Mouse (Mus musculus): ENCODE measurements around the gene Akap1. TPM values are rescaled to one million over a fixed set of nuclear protein-coding genes. Genes with fewer than 3 reads are reported as not detected.

Akap1 gene
- total and polyA plus RNA-seq, 2 experiments: 37.7 to 81.5 TPM

DNA sequence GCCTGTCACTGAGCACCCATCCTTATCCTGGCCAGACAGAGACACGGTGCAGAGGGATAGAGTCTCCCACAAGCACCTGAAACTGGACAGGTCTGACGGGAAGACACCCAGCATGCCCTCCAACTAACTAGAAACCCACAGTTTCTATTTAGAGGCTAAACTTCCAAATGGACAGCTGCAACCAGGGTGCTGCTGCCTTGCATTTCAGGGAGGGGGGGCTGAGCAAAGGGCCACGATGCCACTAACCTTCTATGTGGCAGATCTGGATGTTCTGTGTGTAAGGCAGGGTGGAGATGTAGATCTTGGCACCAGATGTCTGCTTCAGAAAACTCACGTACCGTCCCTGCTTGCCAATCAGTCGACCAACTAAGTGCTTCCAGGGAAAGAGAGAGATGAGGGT lies 25.0 kb downstream of the Akap1 start:
- no peak overlapping the region for H3K27ac ChIP-seq (replicated peaks; ENCODE audit: insufficient read depth, low read depth, low read length)
- H3K4me3 ChIP-seq (ENCODE audit: insufficient read depth, low read depth, low read length): no peak overlapping the region
- peaks cover 37% of the 10 kb centered on the region for H3K36me3 ChIP-seq (ENCODE audit: control insufficient read depth, insufficient read depth, low read length)
- no peak for DNase-seq (ENCODE audit: extremely low read depth, low read depth, low spot score)
- peaks cover 10% of the 10 kb centered on the region for H3K4me1 ChIP-seq (ENCODE audit: control insufficient read depth, insufficient read depth, low read length)
- WGBS: 80% methylated on average over 6 of the region's 6 CpGs
- no peak overlapping the region for H3K9ac ChIP-seq (ENCODE audit: low read depth, low read length)
- H3K79me2 ChIP-seq (ENCODE audit: control insufficient read depth, insufficient read depth, low read length): 0 out of 2 replicates have a peak, but pooled peaks cover 7% of the 10 kb centered on the region
- no peaks in the 10 kb centered on the region for H3K27me3 ChIP-seq (ENCODE audit: control insufficient read depth, insufficient read depth, low read length)
- no peak for TF ChIP-seq POLR2A (IDR thresholded peaks at IDR 0.05; ENCODE audit: extremely low read depth, insufficient read depth, low read length)
- no peak for TF ChIP-seq CTCF (IDR thresholded peaks at IDR 0.05; ENCODE audit: low read depth, low read length)

DNA sequence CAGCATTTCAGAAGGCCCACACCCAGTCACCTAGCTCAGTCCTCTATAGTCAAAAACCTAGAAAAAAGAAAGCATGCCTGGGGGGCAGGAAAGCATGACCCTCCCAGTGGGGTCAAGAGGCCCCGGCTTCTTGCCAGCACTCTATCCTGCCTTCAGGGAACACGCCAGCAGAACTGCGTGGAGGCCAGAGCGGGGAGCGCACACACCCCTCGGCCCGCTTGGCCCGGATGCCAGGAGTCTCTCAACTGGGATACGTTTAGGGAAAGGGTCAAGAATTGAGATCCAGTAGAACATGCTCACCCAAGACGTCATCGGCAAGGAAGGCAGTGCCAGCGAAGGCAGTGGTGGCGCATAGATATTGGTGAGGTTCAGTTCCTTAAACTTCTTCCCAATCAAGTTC lies 25.8 kb downstream of the Akap1 start:
- 90% methylated on average over 13 of the region's 13 CpGs for whole genome bisulfite sequencing
- no peak for DNase-seq (ENCODE audit: extremely low read depth, low read depth, low spot score)
- peaks cover 40% of the 10 kb centered on the region for H3K36me3 ChIP-seq (ENCODE audit: control insufficient read depth, insufficient read depth, low read length)
- H3K4me3 ChIP-seq (ENCODE audit: insufficient read depth, low read depth, low read length): no peak overlapping the region
- no peak for TF ChIP-seq CTCF (IDR thresholded peaks at IDR 0.05; ENCODE audit: low read depth, low read length)
- no peak overlapping the region for H3K9ac ChIP-seq (ENCODE audit: low read depth, low read length)
- 0 out of 2 replicates have a peak, but pooled peaks cover 7% of the 10 kb centered on the region for H3K79me2 ChIP-seq (ENCODE audit: control insufficient read depth, insufficient read depth, low read length)
- H3K27ac ChIP-seq (replicated peaks; ENCODE audit: insufficient read depth, low read depth, low read length): no peak overlapping the region
- H3K27me3 ChIP-seq (ENCODE audit: control insufficient read depth, insufficient read depth, low read length): no peaks in the 10 kb centered on the region
- peaks cover 10% of the 10 kb centered on the region for H3K4me1 ChIP-seq (ENCODE audit: control insufficient read depth, insufficient read depth, low read length)

DNA sequence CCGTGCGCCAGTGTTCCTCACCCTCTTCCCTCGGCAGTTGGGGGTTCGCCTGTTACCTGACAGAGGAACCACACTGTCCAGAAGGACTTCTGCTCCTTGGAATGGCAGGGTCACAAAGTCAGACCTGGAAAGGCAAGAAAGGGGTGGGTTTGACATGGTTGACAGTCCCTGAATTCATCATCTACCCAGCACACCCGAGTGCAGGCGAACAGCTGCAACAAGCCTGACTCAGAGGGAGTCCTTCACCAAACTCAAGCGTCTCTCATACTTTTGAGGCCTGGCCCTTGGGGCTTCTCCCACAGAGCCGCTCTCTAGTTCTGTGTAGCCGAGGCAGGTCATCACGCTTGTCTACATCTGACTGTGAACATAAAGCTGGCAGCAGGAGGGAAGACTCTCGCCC lies 29.8 kb downstream of the Akap1 start:
- no peak overlapping the region for H3K27ac ChIP-seq (replicated peaks; ENCODE audit: insufficient read depth, low read depth, low read length)
- 96% methylated on average over 11 of the region's 11 CpGs for WGBS
- H3K36me3 ChIP-seq (ENCODE audit: control insufficient read depth, insufficient read depth, low read length): peaks cover 51% of the 10 kb centered on the region
- 0 out of 2 replicates have a peak, but pooled peaks cover 6% of the 10 kb centered on the region for H3K79me2 ChIP-seq (ENCODE audit: control insufficient read depth, insufficient read depth, low read length)
- H3K4me1 ChIP-seq (ENCODE audit: control insufficient read depth, insufficient read depth, low read length): no peaks in the 10 kb centered on the region; the same call in 1 of the 2 replicates
- DNase-seq (ENCODE audit: extremely low read depth, low read depth, low spot score): no peak
- no peak for TF ChIP-seq POLR2A (IDR thresholded peaks at IDR 0.05; ENCODE audit: extremely low read depth, insufficient read depth, low read length)
- TF ChIP-seq CTCF (IDR thresholded peaks at IDR 0.05; ENCODE audit: low read depth, low read length): no peak
- no peak overlapping the region for H3K9ac ChIP-seq (ENCODE audit: low read depth, low read length)
- H3K4me3 ChIP-seq (ENCODE audit: insufficient read depth, low read depth, low read length): no peak overlapping the region
- H3K27me3 ChIP-seq (ENCODE audit: control insufficient read depth, insufficient read depth, low read length): no peaks in the 10 kb centered on the region

DNA sequence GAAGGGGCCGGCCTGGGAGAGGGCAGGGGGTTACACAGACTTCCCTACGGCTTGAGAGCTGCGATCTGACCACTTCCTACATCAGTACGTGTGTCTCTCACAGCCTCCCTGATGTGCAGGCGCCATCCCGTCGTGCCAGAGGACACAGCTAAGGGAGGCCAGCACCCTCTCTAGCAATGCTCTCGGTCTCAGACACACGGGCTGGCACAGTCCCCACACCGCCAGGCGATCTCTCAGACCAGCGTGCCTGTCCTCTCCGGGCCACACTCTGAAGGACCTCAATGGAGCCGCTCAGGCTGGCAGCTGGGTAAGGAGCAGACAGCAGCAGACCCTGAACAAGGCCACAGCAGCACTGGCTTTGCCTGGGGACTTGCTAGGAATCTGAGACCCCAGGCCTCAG lies 30.3 kb downstream of the Akap1 start:
- no peak for DNase-seq (ENCODE audit: extremely low read depth, low read depth, low spot score)
- TF ChIP-seq POLR2A (IDR thresholded peaks at IDR 0.05; ENCODE audit: extremely low read depth, insufficient read depth, low read length) (no peak), CTCF (IDR thresholded peaks at IDR 0.05; ENCODE audit: low read depth, low read length) (no peak)
- no peaks in the 10 kb centered on the region for H3K27me3 ChIP-seq (ENCODE audit: control insufficient read depth, insufficient read depth, low read length)
- no peak overlapping the region for H3K27ac ChIP-seq (replicated peaks; ENCODE audit: insufficient read depth, low read depth, low read length)
- H3K4me1 ChIP-seq (ENCODE audit: control insufficient read depth, insufficient read depth, low read length): no peaks in the 10 kb centered on the region
- WGBS: 74% methylated on average over 14 of the region's 14 CpGs
- no peak overlapping the region for H3K4me3 ChIP-seq (ENCODE audit: insufficient read depth, low read depth, low read length)
- no peak overlapping the region for H3K9ac ChIP-seq (ENCODE audit: low read depth, low read length)
- H3K36me3 ChIP-seq (ENCODE audit: control insufficient read depth, insufficient read depth, low read length): peaks cover 46% of the 10 kb centered on the region
- 0 out of 2 replicates have a peak, but pooled peaks cover 1% of the 10 kb centered on the region for H3K79me2 ChIP-seq (ENCODE audit: control insufficient read depth, insufficient read depth, low read length)

DNA sequence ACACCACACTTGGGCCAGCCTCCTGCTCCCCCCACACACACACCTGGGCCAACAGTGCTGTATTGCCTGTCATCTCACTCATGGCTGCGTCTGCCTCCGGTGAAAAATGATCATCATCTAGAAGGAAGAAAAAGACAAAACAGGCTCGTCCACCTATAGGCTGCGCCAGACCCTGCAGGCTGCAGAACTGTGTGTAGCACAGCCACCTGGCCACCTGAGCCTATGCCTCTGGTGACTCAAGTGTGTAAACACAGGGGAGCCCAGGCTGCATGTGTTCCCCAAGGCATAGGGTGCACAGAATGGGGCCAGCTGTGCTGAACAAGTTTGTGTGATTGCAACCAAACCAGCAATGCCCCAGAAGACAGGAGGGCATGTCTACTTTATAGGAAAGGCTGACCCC lies 31.3 kb downstream of the Akap1 start:
- Histone ChIP-seq H3K79me2 (ENCODE audit: control insufficient read depth, insufficient read depth, low read length) (no peaks in the 10 kb centered on the region), H3K4me3 (ENCODE audit: insufficient read depth, low read depth, low read length) (no peak overlapping the region), H3K4me1 (ENCODE audit: control insufficient read depth, insufficient read depth, low read length) (no peaks in the 10 kb centered on the region), H3K36me3 (ENCODE audit: control insufficient read depth, insufficient read depth, low read length) (peaks cover 40% of the 10 kb centered on the region), H3K27ac (replicated peaks; ENCODE audit: insufficient read depth, low read depth, low read length) (no peak overlapping the region), H3K27me3 (ENCODE audit: control insufficient read depth, insufficient read depth, low read length) (no peaks in the 10 kb centered on the region), H3K9ac (ENCODE audit: low read depth, low read length) (no peak overlapping the region)
- no peak for DNase-seq (ENCODE audit: extremely low read depth, low read depth, low spot score)
- TF ChIP-seq POLR2A (IDR thresholded peaks at IDR 0.05; ENCODE audit: extremely low read depth, insufficient read depth, low read length) (no peak), CTCF (IDR thresholded peaks at IDR 0.05; ENCODE audit: low read depth, low read length) (no peak)
- 92% methylated on average over 4 of the region's 4 CpGs for WGBS

DNA sequence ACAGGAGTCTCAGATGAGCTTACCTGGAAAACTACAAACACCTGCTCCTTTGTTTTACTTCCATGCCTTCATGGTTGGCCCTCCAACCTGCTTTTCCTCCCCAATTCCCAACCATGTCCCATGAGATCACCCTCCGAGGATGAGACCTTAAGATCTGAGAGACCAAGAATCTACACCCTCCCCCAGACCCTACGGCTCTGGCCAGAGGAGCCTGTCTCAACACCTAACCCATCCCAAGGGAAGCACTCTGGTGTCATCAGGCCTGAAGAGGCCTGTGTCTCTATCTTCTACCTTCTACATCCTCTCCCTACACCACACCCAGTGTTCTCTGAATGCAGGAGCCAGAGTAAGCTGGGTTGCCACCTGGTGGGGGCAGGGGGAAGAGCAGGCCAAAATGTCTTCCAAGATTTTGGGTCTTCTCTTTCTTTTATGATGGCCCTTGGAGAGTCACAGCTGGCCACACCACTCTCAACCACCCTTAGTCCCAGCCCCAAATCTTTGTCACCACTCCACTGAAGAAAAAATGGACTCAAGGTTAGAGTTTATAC lies 34.1 kb downstream of the Akap1 start:
- no peak overlapping the region for H3K4me3 ChIP-seq (ENCODE audit: insufficient read depth, low read depth, low read length)
- H3K27ac ChIP-seq (replicated peaks; ENCODE audit: insufficient read depth, low read depth, low read length): no peak overlapping the region
- TF ChIP-seq POLR2A (IDR thresholded peaks at IDR 0.05; ENCODE audit: extremely low read depth, insufficient read depth, low read length) (no peak), CTCF (IDR thresholded peaks at IDR 0.05; ENCODE audit: low read depth, low read length) (peak; percentile 65)
- H3K36me3 ChIP-seq (ENCODE audit: control insufficient read depth, insufficient read depth, low read length): peaks cover 25% of the 10 kb centered on the region; the same call in 1 of the 2 replicates
- no peaks in the 10 kb centered on the region for H3K27me3 ChIP-seq (ENCODE audit: control insufficient read depth, insufficient read depth, low read length)
- no peaks in the 10 kb centered on the region for H3K4me1 ChIP-seq (ENCODE audit: control insufficient read depth, insufficient read depth, low read length)
- WGBS: 98% methylated on average over 2 of the region's 2 CpGs
- no peak overlapping the region for H3K9ac ChIP-seq (ENCODE audit: low read depth, low read length)
- no peak for DNase-seq (ENCODE audit: extremely low read depth, low read depth, low spot score)
- H3K79me2 ChIP-seq (ENCODE audit: control insufficient read depth, insufficient read depth, low read length): no peaks in the 10 kb centered on the region
